Mouse (Mus musculus): ENCODE results near the gene Bpgm.

DNA sequence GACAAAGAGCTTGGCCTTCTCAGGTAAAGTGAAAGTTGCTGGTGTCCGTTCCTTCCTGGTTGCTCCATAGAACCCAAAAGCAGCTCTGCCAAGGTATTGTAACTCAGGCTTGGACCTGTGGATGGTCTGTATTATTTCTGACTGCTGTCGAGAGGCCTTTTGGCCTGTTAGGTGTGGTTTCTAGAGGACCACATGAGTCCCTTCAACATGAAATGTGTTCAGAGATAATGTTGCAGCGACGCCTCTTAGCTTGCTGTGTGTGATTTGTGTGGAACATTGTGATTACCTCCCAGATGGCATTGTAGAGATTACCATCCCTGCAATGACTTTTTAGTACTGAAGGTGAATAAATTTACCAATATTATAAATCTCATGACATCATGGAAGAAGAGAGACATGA, 32.0 kb downstream of the Bpgm start:
- TF ChIP-seq CTCF (IDR thresholded peaks at IDR 0.05; ENCODE audit: low read depth) (no peak), EP300 (optimal IDR thresholded peaks at IDR 0.05) (no peak)

Measured in stomach, postnatal 0 days (tissue).